Mouse (Mus musculus): ENCODE measurements around the gene Rps27rt. TPM values are rescaled to one million over a fixed set of nuclear protein-coding genes. Genes with fewer than 3 reads are reported as not detected.
"Not testable (repeated sequence)": the region's sequence is repeated elsewhere in the genome, so short reads cannot be mapped to it uniquely, and the experiment has no call there.

The Rps27rt gene
- 97.7 and 129 TPM in 2 replicates for polyA plus RNA-seq (2012; rRNA removed)

DNA sequence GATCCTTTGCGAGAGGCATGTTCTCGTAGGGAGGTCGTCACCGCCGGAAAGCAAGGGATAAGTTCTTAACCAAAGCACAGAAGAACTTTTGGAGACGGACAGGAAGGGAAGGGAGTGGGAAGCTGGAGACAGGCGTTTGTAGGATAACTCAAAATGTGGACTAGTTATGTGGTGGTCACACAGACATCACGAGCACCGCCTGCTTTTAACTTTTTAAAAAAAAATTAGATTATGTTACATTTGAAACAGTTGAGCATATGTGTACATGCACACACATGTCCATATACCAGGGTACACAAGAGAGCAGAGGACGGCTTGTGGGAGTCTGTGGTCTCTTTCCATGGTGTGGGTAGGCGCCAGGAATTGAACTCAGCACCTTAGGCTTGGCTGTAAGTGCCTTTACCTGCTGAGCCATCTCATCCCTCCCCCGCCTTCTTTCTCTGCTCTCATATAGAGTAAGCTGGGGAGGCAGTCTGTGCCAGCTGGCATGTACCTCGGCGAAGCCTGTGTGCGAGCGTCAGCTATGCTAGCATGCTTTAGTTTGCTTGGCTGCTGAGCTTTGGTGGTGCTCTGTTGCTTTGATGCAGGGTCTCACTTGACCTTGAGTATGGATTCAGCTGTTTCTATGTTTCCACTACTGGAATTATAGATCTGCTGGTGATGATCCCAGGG, at the start of gene Rps27rt:
Gene Rps27rt, minus strand, starts transcription at position 51 of the 672 bp plus-strand sequence.
- no peak for DNase-seq (ENCODE audit: low read depth, low spot score)
- 91% methylated on average over 16 of the region's 16 CpGs for WGBS

GRCm38 (mm10) chr9:115031046-115031445, 48.5 kb upstream of the Rps27rt start:
- 91% methylated on average over 1 of the region's 1 CpGs for WGBS
- DNase-seq (ENCODE audit: low read depth, low spot score), result not testable (repeated sequence)

DNA sequence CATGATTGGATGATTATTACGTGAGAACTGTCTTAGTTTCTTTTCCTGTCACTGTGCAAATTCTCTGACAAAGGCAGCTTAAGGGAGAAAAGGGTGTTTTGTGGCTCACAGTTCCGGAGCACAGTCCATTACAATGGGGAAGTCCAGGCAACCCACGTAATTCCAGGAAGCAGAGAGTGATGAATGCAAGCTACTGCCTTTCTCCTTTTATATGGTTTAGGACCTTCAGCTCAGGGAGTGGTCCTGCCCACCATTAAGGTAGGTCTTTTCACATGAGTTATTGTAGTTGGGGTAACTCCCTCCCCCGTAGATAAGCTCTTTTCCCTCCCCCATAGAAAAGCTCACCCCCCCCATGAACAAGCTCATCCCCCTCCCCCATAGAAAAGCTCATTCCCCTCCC, 48.0 kb upstream of the Rps27rt start:
- WGBS, result 89% methylated on average over 4 of the region's 4 CpGs

GRCm38 (mm10) chr9:115029307-115029706, 46.8 kb upstream of the Rps27rt start:
- WGBS, result 38% methylated on average over 3 of the region's 3 CpGs
- no peak for DNase-seq (ENCODE audit: low read depth, low spot score)

More for the DNA sequence above, 48.0 kb upstream of the Rps27rt start:
- no peak for DNase-seq (ENCODE audit: low read depth, low spot score)

DNA sequence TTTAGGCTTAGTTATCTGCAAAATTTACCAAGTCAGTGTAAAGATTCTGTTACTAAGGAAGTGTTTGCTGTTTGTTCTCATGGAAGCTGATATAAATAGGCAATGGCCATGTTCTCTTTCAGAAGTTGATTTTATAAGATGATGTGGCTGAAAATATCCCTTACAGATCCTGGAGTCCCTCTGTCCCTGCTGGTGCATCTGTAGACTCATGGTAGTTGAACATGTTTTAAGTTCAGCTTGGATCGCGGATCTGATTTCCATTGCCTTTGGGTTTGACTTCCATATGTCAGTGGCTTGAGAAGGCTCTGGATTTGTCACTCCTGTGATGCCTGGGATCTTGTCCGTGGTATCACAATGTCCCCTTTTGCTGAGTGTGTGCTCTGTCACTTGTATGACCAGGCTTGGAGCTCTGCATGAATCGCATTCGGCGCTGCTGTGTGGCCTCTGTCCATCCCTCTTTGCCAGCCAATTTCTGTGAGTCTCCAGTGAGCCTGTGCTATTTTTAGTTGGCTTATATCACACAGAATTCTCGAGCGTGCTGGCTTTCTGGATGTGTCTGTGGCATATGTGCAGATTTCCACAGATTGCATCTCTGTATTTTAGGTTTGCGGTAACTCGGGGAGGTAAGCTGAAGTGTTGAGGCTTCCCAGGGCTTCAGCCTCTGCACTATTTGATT, 41.3 kb upstream of the Rps27rt start:
- WGBS, result 80% methylated on average over 10 of the region's 10 CpGs
- no peak for DNase-seq (ENCODE audit: low read depth, low spot score)

- DNase-seq (ENCODE audit: low read depth, low spot score), result no peak
- 83% methylated on average over 3 of the region's 3 CpGs for WGBS
Measured at GRCm38 (mm10) chr9:115023137-115023536, 40.6 kb upstream of the Rps27rt start.

DNA sequence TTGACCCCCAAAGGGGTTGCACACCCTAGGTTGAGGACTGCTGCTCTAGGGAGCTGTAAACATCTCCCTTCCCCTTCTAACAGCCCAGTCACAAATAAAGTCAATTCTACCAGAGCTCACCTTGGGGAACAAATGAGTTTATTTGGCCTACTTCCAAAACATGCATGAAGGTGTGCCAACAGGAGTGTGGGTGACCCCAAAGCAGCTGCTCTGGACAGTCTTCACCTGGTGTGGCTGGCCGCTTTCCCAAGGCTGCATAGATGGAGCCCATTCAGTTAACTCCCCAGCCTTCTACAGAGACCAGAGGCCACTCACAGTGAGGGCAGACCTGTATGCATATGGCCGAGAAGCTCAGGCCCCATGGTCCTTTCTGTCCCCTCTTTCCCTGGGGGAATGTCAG, 38.9 kb upstream of the Rps27rt start:
- DNase-seq (ENCODE audit: low read depth, low spot score), result no peak
- 60% methylated on average over 2 of the region's 2 CpGs for WGBS

DNA sequence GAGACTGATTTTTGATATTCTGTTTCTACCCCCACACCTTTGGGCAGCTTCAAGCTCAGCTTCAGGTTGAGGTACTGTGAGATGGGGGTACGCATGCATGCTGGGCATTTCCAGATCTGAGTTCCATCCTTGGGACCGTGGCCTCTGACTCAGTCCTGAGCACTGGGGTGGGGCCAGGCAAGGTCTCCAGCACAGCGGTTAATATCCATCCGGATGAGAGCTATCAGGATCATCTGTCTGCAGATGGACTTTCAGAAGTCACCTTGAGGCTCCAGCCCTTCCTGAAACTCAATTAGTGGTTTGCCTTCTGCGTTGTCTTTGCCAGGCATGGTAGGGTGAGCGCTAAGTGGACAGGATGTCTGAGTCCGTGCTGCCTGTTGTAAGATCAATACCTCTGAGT, 37.6 kb upstream of the Rps27rt start:
- DNase-seq (ENCODE audit: low read depth, low spot score), result no peak
- WGBS, result 89% methylated on average over 7 of the region's 7 CpGs

DNA sequence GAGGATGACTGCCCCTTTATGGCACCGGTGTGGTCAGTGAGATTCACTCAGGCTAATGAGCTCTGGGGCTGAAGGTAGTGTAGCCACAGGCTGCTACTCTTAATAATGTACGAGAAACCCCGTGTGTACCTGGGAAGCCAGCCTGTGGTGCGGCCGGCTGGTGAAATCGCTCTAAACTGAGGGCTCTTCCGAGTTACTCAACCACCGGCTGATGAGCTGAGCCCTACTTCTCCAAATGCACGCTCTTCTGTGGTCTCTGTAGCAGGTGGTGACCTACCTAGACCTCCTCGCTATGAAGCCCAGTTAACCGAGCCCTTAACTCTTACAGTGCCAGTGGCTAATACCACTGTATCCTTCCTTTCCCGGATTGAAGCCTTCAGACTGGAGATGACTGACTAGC, 29.8 kb upstream of the Rps27rt start:
- DNase-seq (ENCODE audit: low read depth, low spot score), result no peak
- 61% methylated on average over 12 of the region's 12 CpGs for WGBS

DNA sequence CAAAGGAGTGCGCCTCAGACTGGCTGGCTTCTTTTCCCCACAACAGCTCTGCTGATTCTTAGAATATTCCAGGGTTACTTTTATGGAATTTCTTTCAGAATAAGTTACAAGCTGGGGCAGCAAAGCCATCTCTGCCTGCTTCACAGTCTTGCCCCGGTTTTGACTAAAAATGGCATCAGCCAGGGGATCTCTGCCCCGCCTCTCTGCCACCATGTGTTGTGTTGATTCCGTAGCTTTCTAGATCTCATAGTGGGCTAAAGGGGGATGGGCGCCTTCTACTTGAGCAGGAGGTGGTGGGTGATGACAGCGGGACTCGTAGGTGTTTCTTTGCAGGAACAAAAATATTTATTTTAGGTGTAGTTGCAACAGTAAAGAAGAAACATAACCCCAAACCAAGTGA, 25.7 kb upstream of the Rps27rt start:
- DNase-seq (ENCODE audit: low read depth, low spot score), result no peak
- 88% methylated on average over 7 of the region's 7 CpGs for WGBS

GRCm38 (mm10) chr9:115007776-115008175, 25.2 kb upstream of the Rps27rt start:
- WGBS, result 67% methylated on average over 6 of the region's 6 CpGs
- DNase-seq (ENCODE audit: low read depth, low spot score), result no peak

DNA sequence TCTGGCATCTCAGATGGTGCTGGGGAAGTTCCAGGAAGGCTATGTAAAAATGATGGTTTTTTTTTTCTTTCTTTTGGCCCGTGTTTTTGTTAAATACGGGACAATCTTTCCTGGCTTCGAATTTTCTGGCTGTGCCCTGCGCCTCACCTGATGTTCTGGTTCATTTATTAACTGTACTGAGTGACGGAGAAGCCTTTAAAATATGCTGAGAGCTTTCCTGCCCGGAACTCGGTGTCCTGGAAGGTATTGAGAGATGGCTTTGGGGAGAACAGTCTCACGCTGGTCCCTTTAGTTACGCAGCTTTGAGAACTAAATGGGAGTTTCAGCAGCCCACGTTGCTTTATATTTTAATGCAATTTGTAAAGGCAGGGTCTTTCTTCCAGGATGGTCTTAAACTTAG, 22.9 kb upstream of the Rps27rt start:
- 80% methylated on average over 10 of the region's 10 CpGs for WGBS
- no peak for DNase-seq (ENCODE audit: low read depth, low spot score)

GRCm38 (mm10) chr9:114999771-115000146, 17.2 kb upstream of the Rps27rt start:
- DNase-seq (ENCODE audit: low read depth, low spot score), result peak; percentile 50
- 33% methylated on average over 5 of the region's 5 CpGs for WGBS

DNA sequence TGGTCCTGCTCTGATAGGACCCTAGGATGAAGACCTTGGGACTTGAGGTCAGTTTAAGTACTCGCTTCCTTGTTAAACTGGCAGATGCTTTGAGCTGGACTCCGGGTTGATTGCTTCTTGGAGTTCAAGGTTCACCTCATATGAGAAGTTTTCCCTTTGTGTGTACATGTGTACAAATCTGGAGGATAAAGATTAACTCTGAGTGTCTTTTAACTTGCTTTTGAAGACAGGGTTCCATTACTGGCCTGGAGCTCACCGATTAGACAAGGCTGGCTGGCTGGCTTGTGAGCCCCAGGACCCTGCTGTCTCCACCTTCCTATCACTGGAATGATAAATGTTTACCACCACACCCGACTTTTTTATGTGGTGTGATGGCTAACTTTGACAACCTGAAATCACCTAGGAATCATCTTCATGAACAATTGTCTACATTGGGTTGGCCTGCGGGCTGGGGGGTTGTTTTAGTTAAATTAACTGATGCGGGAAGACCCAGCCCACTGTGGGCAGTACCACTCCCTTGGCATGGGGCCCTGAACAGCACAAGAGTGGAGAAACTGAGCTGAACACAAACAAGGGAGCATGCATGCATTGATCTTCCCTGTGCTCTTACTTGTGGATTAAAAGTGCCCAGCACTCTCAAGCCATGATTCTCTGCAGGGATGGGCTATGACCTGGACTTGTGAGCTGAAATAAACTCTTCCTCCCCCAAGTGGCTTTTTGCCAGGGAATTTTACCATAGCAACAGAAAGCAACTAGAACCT, 16.7 kb upstream of the Rps27rt start:
- no peak for DNase-seq (ENCODE audit: low read depth, low spot score)
- 39% methylated on average over 6 of the region's 6 CpGs for WGBS

DNA sequence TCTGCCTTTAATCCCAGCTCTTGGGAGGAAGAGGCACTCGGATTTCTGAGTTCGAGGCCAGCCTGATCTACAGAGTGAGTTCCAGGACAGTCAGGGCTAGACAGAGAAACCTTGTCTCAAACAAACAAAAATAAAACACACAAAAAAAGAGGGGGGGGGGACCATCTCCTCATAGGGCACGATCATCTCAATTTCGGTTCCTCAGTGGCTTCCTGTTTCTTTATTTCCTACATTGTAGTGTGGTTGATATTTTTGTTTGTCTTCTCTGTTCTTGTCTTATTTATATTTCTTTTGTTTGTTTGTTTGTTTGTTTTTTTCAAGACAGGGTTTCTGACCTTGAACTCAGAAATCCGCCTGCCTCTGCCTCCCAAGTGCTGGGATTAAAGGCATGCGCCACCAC, 13.9 kb upstream of the Rps27rt start:
- WGBS, result 96% methylated on average over 6 of the region's 6 CpGs
- DNase-seq (ENCODE audit: low read depth, low spot score), result no peak

DNA sequence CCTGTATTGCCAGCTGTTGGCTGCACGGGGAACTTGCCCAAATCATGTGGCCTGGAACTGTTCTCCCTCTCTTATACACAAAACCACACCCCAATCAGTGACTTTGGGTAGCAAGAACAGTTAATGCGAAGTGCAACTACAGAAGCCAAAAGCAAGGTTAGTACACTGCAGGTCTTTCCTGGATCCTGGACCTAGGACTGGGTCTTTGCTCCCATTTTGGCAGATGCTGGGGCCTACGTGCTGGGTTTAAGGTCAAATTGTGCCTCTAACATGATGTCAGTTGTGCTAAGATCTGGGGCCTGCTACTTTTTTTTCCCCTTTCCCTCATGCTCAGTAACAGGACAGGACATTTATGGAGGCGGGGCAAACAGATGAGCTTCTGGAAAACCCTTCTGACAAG, 13.2 kb upstream of the Rps27rt start:
- WGBS, result 83% methylated on average over 4 of the region's 4 CpGs
- no peak for DNase-seq (ENCODE audit: low read depth, low spot score)

DNA sequence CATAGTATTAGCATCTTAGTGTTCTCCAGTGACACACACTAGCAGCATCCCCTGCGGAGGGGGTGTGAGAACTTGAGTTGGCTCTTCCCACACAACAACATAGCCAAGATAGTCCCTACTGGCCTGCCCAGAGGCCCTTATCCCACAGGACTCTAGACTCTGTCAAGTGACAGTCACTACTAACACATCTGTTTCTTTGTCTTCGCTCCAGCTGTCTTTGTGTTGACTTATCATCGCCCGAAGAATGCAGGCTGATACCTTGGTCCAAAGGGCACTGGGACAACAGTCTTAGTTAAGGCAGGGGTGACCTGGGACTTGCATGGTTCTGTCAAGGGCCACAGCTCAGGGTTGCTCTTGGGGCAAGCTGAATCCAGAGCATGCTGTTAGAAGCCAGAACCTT, 12.7 kb upstream of the Rps27rt start:
- DNase-seq (ENCODE audit: low read depth, low spot score), result no peak
- 49% methylated on average over 4 of the region's 4 CpGs for WGBS

DNA sequence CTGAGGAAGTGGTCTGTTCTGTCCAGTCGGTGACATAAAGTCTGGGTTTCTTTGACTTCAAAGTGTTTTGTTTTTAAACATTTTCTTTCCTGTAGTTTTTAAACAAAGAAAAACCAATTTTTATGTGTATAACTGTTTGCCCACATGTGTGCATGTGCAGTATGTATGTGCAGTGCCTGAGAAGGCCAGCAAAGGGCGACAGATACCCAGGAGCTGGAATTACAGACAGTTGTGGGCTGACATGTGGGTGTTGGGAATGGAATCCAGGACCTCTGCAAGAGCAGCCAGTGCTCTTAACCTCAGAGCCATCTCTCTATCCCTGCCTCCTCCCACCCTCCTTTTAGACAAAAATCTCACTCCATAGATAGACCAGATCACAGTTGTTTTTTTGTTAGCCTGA, 10.0 kb upstream of the Rps27rt start:
- no peak for DNase-seq (ENCODE audit: low read depth, low spot score)
- 92% methylated on average over 2 of the region's 2 CpGs for WGBS

DNA sequence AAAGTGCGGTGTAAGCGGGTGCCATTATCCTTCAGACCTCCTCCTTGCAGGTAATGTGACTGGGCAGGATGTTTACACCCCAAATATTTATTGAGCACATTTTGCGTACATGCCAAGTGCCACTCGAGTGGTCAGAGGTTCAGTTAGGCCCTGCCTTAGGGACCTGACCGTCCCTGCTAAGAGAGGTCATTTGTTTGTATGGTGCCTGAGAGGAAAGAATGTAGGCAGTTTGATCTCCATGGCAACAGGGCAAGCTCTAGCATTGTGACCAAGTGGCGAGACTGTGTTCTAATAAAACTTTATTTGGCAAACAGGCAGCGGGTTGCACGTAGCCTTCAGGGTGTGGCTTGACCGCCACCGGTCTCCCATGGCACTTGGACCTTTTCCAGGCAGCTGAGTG, 7.9 kb upstream of the Rps27rt start:
- no peak for DNase-seq (ENCODE audit: low read depth, low spot score)
- 39% methylated on average over 10 of the region's 10 CpGs for WGBS

DNA sequence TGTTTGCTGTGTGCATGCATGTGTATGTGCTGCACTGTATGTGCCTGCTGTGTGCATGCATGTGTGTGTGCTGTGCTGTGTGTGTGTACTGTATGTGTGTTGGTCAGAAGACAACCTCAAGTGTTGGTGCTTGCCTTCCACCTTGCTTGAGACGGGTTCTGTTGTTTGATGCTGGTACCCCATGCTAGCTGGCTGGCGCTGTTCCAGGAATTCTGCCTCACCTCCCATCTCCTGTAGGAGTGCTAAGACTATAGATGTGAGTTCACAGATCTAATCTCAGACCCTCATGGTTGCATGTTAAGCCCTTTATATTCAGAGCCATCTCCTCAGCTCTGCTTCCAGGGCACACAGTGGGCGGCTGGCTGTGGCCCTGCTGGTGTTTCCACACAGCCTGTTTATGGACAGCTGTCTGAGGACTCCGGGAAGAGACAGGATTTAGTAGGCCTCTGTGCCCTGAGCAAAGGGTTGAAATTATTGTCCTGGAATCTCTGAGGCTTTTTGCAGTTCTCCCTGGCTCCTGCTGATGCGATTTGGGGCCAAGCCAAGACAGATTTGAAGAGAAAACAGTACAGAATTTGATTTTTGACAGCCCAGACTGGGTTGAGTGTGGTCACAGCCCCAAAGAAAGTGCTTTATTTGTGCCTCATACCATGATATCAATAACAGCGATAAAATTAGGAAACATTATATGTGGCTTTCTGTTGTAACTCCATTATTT, 6.2 kb upstream of the Rps27rt start:
- WGBS, result 83% methylated on average over 6 of the region's 6 CpGs
- DNase-seq (ENCODE audit: low read depth, low spot score), result no peak
